Comparison of ENCODE assay signal across 22 mouse cellular contexts in the genomic region with DNA sequence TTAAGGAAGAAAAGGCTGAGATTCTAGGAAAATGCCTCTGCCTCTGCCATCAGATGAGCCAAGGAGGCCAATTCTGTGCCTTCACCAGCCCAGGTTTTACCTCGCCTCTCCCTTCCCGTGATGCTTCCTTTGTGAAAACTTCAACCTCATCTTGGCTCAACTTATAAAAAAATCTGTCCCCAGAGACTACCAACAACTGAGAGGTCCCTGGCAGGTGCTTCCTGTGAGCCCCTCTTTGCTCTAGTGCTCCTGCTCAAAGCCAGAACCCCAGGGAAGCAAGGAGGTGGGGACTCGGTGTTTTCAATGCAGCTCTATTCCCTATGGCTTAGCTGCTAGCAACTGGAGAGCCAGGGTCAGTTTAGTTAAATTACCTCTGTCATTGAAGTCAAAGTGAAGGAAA. TPM values are rescaled to one million over a fixed set of nuclear protein-coding genes. Genes with fewer than 3 reads are reported as not detected.
"Had no signal": no experiment of that assay in that cellular context is flagged by ENCODE, and none has a peak within 500 bp of the region (broad histone marks: within the 10 kb centered on the region; RNA-seq: fewer than 3 reads in every experiment).

No protein-coding gene starts in this region.

- ATAC-seq: intestine, postnatal 0 days; lung, postnatal 0 days; midbrain, embryonic 15.5 days had no signal

- H3K4me1 ChIP-seq: midbrain, embryonic 12.5 days; midbrain, embryonic 15.5 days; neural tube, embryonic 12.5 days; neural tube, embryonic 15.5 days; stomach, embryonic 15.5 days had no signal

- H3K36me3 ChIP-seq: limb, embryonic 13.5 days; liver, embryonic 13.5 days; midbrain, embryonic 12.5 days; midbrain, embryonic 15.5 days; neural tube, embryonic 12.5 days; neural tube, embryonic 15.5 days; stomach, embryonic 15.5 days had no signal

- H3K9ac ChIP-seq: limb, embryonic 13.5 days; liver, embryonic 13.5 days; lung, embryonic 14.5 days; midbrain, embryonic 12.5 days; midbrain, embryonic 15.5 days; neural tube, embryonic 12.5 days; neural tube, embryonic 15.5 days; stomach, embryonic 15.5 days had no signal

- H3K27me3 ChIP-seq: limb, embryonic 13.5 days; liver, embryonic 13.5 days; midbrain, embryonic 12.5 days; midbrain, embryonic 15.5 days; neural tube, embryonic 12.5 days; neural tube, embryonic 15.5 days; stomach, embryonic 15.5 days had no signal

- H3K4me3 ChIP-seq: layer of hippocampus, adult 2 months; left cerebral cortex, adult 2 months; limb, embryonic 13.5 days; liver, embryonic 13.5 days; midbrain, embryonic 12.5 days; midbrain, embryonic 15.5 days; neural tube, embryonic 12.5 days; neural tube, embryonic 15.5 days; stomach, embryonic 15.5 days had no signal

- H3K9me3 ChIP-seq: limb, embryonic 13.5 days; liver, embryonic 13.5 days; midbrain, embryonic 12.5 days; midbrain, embryonic 15.5 days; neural tube, embryonic 12.5 days; neural tube, embryonic 15.5 days; stomach, embryonic 15.5 days had no signal

- H3K4me2 ChIP-seq: limb, embryonic 13.5 days; liver, embryonic 13.5 days; lung, embryonic 14.5 days; midbrain, embryonic 12.5 days; midbrain, embryonic 15.5 days; neural tube, embryonic 12.5 days; neural tube, embryonic 15.5 days; stomach, embryonic 15.5 days had no signal

- H3K27ac ChIP-seq: kidney, postnatal 0 days; layer of hippocampus, adult 2 months; left cerebral cortex, adult 2 months; limb, embryonic 13.5 days; liver, embryonic 13.5 days; macrophage; midbrain, embryonic 12.5 days; midbrain, embryonic 15.5 days; neural tube, embryonic 12.5 days; neural tube, embryonic 15.5 days; stomach, embryonic 15.5 days had no signal

- DNase-seq: kidney, adult 2 months; kidney, postnatal 25 days; layer of hippocampus, adult 9-11 months; layer of hippocampus, postnatal 36 days; left cerebral cortex, postnatal 4 days; liver; liver, embryonic 13.5 days; lung, embryonic 14.5 days; right cerebral cortex, postnatal 25 days; thymus, postnatal 25 days had no signal

RNA-seq across cellular contexts. Expression of a gene that starts 10.5 kb away (rescaled TPM):
- polyA plus RNA-seq: macrophage had no signal
